Mouse (Mus musculus): ENCODE measurements around the gene Slc8b1.
A peak's percentile ranks its signal among the peaks of the same experiment; 100 is the strongest.

DNA sequence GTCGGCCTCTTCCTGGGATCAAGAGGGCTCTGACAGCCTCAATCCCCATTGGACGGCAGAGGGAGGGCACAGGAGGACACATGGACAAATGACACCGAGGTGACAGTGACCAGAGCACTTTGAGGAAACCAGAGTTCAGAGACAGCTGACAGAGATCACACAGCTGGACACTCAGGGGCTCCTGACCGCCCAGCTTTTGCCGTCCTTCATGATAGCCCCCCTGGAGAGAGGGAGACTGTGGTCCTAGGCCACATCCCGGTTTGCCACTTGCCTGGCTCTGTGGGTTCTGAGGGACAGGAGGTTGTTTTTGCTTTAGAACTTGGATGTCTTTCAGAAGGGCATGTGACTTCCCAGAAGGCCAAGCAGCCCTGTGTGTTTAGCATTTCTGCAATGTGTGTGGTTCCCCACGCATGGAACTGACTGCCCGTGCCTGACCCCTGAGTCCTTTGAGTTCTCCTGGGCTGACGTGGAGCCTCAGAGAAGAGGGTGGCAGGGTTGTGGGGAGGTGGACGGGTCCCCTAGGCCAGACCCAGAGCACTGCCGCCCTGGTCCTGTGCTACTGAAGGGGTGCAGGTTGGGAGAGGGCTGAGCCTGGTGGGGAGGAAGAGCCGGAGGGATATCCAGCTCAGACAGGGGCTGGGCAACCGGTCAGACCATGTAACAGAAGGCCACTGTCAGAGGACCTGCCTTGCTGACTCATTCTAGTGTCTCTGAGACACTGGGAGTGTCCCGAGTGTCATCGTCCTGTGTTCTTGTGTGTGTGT is 5.4 kb downstream of the Slc8b1 start:
- TF ChIP-seq POLR2A (IDR thresholded peaks at IDR 0.05; ENCODE audit: insufficient read length, low read depth) (no peak), MYOG (IDR thresholded peaks at IDR 0.05; ENCODE audit: control insufficient read depth in 1 of 3, insufficient read depth in 1 of 3, insufficient read length in 2 of 3, low read depth in 2 of 3) (peak in 2 of 3 experiments; percentile 4 to 73), POLR2AphosphoS2 (IDR thresholded peaks at IDR 0.05; ENCODE audit: insufficient read length, low read depth) (no peak), MYOD1 (IDR thresholded peaks at IDR 0.05; ENCODE audit: control insufficient read depth in 1 of 3, insufficient read length in 2 of 3, low read depth in 2 of 3) (peak in 2 of 3 experiments; percentile 13 to 41), SRF (IDR thresholded peaks at IDR 0.05; ENCODE audit: control insufficient read depth, insufficient read length, low read depth) (no peak), USF1 (IDR thresholded peaks at IDR 0.05; ENCODE audit: low read depth) (peak; percentile 65), CEBPB (IDR thresholded peaks at IDR 0.05; ENCODE audit: insufficient read depth, poor library complexity, severe bottlenecking) (no peak), TCF12 (IDR thresholded peaks at IDR 0.05; ENCODE audit: insufficient read depth, poor library complexity, severe bottlenecking) (no peak), TCF3 (IDR thresholded peaks at IDR 0.05; ENCODE audit: insufficient read length, low read depth) (no peak), MAX (IDR thresholded peaks at IDR 0.05; ENCODE audit: low read depth) (no peak)
